Mouse (Mus musculus) layer of hippocampus, postnatal 25 days (tissue): ENCODE measurements around the gene Gipr. TPM values are rescaled to one million over a fixed set of nuclear protein-coding genes. Genes with fewer than 3 reads are reported as not detected.

ENCODE experiments used
- DNase-seq, 2 experiments: peaks; one replicate each; pipeline ENCODE4 v3.0.0; 2022; ENCODE audit warnings: mixed read lengths in 2 of 2, low spot score in 1 of 2; ENCODE audit errors: extremely low spot score in 1 of 2
- total RNA-seq, 2 experiments: library from RNA; stranded (reverse); gene quantifications; 2 replicates each; pipeline ENCODE4 v1.2.3; 2021

Gene Gipr
- total RNA-seq = under 1 TPM; 0.37 to 0.77 TPM

GRCm38 (mm10) chr7:19165656-19166423 is at the start of gene Gipr:
Gene Gipr (minus strand): TSS chr7:19166127.
- DNase-seq = no peak

GRCm38 (mm10) chr7:19214940-19215339 is 49.0 kb upstream of the Gipr start:
- DNase-seq = no peak

DNA sequence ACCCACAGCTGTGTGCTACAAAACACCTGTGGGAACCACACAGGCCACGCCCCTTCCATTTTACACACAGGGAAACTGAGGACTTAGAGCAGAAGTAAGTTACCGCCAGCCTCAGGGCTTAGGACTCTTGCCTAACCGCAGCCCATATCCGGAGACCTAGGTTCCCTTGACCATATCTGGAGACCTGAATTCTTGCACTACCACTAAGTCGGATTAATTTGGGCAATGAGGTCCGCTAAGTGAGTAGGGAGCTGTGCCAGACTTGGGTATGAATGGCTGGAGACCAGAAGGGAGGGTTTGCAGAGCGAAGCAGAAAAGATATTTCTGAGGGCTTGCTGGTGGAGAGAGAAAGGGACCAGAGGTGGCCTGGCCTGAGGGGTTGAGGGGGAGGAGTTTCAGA is 48.4 kb upstream of the Gipr start:
- no peak for DNase-seq

- DNase-seq = no peak
Observed at GRCm38 (mm10) chr7:19213385-19213784, 47.5 kb upstream of the Gipr start.

DNA sequence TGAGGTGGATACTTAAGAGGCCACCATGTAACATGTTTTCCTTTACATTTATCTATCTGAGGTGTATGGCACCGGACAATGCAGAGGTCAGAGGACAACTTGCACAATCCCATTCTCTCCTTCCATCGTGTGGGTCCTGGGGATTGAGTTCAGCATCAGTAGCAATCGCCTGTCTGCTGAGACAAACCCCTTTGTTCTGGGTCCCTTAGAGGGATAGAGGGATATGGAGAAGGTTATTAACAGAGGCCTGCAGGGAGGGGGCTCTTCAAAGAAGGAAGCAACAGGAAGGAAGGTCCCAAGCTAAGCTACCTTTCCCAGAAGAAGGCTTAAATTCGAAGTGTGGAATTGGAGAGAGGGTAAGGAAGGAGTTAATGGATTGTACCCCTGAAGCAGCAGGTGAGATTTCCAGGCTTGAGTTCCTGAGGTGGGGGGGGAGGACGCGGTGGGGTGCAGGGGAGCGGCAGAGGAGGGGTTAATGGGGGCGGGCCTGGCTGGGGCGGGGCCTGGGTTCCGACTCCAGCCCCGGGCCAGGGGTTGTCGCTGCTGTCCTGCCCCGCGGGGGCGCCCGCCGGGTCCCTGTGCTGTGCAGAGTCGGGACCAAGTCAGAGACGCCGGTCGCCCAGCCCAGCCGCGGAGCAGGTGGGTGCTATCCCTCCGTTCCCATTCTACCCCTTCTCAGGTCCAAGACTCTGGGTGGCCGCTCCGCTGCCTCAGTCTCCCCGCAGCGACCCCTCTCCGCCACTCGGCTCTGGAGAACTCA is 46.2 kb upstream of the Gipr start, which contains the start of gene Gpr4:
TSS of gene Gpr4 (plus strand) at position 543 of the 760 bp plus-strand sequence.
- no peak for DNase-seq

- DNase-seq = no peak
Observed at GRCm38 (mm10) chr7:19211041-19211675, 45.2 kb upstream of the Gipr start.

DNA sequence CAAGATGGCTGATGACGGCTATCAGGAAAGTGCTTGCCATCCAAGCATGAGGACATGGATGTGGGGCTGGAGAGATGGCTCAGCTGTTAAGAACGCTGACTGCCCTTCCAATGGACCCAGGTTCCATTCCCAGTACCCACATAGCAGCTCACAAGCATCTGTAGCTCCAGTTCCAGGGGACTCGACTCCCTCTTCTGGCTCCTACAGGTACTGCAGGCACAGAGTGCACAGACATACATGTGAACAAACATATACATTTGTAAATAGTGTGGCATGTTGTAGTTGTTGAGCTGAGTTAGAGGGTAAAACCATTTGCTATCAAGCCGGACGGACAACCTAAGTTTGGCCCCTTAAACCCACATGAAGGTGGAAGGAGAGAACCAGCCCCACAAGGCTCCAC is 44.1 kb upstream of the Gipr start:
- DNase-seq = no peak

DNA sequence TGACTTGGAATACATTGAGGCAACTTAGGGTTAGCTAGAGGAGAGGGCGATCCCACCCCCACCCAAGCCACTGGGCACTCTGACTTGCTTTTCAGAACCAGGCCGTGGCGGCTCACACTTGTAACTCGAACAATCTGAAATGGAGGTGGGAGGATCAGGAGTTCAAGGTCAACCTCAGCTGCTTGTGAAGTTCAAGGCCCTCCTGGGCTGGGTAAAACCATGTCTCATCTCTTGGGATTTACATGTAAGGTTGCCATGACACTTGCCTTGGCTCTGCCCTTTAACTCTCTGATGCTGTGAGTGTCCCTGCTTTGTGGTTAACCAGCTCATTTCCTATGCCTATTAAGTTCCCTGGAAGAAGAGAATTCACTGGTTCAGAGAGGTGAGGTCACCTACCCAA is 43.6 kb upstream of the Gipr start:
- DNase-seq = no peak

DNA sequence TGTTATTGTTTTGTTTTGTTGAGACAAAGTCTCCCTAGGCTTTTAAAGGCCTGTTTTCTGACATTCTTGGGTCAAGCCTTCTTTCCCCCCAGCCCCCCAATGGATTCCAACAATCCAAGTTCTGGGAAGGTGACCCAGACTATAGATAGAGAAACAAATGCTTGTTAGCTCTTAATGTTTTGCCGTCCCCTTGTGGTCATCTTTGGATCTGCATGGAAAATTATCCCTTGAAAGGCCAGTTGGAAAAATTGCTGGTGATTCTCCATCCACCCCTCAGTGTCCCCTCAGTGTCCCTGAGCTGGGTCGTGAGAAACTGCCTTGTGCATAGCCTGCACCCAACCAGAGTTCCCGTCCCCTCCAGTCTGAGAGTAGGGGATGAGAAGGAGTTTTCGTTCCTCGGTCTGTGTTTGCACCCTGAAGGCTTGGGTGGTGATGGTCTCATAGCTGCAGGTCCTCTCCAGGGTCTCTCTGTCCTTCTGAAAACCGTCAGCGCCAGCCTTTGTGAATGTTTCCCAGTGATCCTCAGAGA is 43.1 kb upstream of the Gipr start:
- DNase-seq = peak in 1 of 2 experiments; percentile 64

GRCm38 (mm10) chr7:19208201-19208910 is 42.4 kb upstream of the Gipr start:
- DNase-seq = no peak

DNA sequence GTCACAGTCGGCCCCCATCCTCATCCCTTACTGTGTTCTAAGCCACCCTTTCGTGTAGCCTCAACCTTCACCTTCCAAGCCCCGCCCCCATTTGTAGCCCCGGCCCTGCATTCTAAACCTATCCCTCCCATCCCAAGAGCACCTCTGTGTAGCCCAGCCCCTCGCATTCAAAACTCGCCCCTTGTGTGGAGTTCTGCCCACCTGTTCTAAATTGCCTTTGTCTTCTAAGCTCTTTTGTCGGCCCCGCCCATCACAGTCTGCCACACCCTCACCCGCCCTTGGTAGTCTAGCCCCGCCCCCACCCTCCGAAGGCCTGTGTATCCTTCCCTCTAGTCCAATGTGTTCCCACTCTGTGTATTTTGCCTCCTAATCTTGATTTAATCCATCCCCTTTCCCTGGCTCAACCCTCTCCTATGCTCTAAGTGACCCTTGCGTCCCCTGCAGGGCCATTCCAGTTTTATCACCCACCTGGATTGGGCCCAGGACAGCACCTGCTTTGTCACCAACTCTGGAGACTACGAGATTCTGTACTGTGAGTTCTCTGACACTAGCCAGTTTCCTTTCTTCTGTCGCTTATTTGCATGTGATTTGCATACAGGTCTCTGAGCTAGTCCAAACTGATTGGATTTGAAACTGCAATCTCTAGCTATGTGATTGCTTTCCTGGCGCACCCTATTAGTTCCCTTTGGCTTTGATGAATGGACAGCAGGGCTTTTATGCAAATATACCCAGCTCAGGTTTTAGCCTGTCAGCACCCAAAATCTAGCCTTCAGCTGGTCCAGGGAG is 36.3 kb upstream of the Gipr start:
- no peak for DNase-seq

GRCm38 (mm10) chr7:19201660-19202059 is 35.7 kb upstream of the Gipr start:
- DNase-seq = no peak

DNA sequence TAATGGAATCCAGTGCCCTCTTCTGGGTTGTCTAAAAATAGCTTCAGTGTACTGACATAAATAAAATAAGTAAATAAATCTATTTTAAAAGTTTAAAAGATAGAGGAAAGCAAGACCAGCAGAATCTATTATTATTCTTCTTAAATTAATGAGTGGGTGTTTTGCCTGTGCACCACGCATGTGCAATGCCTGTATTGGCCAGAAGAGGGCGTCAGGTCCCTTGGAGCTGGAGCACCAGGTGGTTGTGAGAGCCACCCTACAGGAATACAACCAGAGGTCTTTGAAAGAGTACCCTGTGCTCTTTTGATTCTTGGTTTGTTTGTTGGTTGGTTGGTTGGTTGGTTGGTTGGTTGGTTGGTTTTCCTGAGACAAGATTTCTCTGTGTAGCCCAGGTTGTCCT is 32.1 kb upstream of the Gipr start:
- DNase-seq = peak in 1 of 2 experiments; percentile 53

- peak in 1 of 2 experiments; percentile 56 for DNase-seq
Observed at GRCm38 (mm10) chr7:19196676-19197075, 30.7 kb upstream of the Gipr start.

DNA sequence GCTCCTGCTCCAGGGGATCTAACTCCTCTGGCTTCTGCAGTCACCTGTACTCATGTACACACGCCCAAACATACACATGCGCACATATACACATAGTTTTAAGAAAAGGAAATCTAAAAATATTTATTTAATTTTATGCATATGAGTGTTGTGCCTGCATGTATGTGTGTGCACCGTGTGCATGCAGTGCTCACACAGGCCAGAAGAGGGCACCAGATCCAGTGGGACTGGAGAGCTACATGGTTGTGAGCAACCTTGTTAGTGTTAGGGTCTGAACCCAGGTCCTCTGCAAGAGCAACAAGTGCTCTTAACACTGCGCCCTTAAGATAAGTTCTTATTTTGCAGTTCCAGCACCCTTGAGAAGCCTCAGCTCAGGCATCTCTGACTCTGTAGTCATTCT is 28.7 kb upstream of the Gipr start:
- no peak for DNase-seq

DNA sequence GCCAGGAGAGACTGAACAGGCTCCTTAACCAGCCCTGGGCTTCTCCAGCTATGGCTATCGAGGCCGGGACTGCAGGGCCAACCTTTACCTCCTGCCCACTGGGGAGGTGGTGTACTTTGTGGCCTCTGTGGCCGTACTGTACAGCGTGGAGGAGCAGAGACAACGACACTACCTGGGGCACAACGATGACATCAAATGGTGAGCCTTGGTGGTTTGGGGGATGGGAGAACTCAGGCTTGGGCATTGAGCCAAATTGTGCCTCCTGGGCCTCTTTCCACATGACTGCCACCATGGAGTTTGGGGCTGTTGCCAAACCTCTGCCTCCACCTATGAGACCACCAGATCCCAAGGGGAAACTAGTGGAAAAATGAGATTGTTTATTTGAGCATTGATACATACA is 18.8 kb upstream of the Gipr start:
- DNase-seq = no peak

DNA sequence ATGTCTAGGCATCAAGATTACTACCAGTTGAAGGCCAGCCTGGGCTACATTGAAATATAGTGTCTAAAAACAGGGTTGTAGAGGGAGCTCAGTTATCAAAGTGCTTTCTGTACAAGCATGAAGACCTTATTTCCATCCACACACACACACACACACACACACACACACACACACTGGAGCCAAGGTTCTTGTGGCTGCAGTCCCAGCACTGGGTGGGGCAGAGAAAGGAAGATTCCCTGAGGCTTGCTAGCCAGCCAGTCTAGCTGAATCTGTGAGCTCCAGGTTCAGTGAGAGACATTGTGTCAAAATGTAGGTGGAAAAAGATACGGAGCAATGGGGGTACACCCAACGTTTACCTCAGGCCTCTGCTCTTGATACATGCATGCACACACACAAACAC is 18.3 kb upstream of the Gipr start:
- DNase-seq = no peak

DNA sequence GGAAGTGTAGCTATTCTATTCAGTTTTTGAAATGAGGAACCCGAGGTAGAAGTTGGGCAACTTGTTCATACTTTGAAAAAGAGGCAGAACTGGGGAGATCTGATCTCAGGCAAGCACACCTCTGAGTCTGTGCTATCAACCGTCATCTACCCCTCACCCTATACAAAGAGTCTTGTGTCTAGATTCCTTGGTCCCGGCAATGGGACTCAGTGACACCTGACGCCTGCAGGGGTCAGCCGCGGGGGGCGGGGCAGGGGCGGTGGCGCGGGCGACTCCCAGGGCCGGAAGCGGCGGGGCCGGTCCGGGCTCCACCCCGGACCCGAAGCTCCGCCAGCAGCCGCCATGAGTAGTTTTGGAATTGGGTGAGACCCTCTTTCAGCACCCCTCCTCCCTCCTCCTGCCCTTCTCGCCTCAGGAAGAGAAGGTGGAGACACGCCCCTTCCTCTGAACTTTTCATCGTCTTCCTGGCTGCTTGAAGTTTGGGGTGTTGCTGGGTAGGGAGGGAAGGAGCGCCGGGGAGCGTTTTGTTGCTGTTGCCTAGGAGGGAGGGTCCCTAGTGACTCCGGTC is 15.0 kb upstream of the Gipr start:
- DNase-seq = no peak

DNA sequence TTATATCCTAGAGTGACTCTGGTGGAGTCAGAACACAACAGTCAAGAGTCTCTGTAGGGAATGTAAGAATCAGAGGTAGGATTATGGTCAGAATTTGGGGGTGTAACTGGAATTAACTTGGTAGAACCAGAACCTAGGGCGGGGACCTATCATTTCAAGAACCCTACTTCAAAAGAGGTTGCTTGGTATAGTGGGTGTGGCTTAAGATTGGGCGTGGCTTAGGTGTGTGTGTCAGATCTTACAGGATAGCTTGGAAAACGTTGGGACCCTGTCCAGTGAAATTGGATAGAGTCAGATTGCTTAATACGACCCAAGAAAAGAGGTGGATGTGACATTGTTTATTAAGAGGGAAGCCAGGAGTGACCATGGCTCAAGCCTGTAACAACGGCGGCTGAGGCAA is 14.0 kb upstream of the Gipr start:
- DNase-seq = no peak
